Mouse (Mus musculus): ENCODE results near the gene Ndufa4l2.

The Ndufa4l2 gene

GRCm38 (mm10) chr10:127526681-127527080, 11.9 kb downstream of the Ndufa4l2 start:
- no peak for DNase-seq (ENCODE audit: low spot score in 2 of 2)

- DNase-seq (ENCODE audit: low spot score in 2 of 2), result no peak
These were observed 12.7 kb downstream of the Ndufa4l2 start for GRCm38 (mm10) chr10:127527481-127527880.

GRCm38 (mm10) chr10:127530945-127531344, 16.2 kb downstream of the Ndufa4l2 start:
- DNase-seq (ENCODE audit: low spot score in 2 of 2), result no peak

- DNase-seq (ENCODE audit: low spot score in 2 of 2), result no peak
These were observed 16.8 kb downstream of the Ndufa4l2 start for GRCm38 (mm10) chr10:127531548-127531947.

- no peak for DNase-seq (ENCODE audit: low spot score in 2 of 2)
These were observed 19.5 kb downstream of the Ndufa4l2 start, which contains the start of gene Nxph4 for GRCm38 (mm10) chr10:127534036-127534928. Gene Nxph4 (minus strand): TSS chr10:127534559.

GRCm38 (mm10) chr10:127534929-127535384, 20.2 kb downstream of the Ndufa4l2 start:
- DNase-seq (ENCODE audit: low spot score in 2 of 2), result no peak

- peak; percentile 73 to 79 for DNase-seq (ENCODE audit: low spot score in 2 of 2)
These were observed 22.0 kb downstream of the Ndufa4l2 start for GRCm38 (mm10) chr10:127536586-127537314.

- DNase-seq (ENCODE audit: low spot score in 2 of 2), result peak; percentile 87 to 90
These were observed 23.3 kb downstream of the Ndufa4l2 start for GRCm38 (mm10) chr10:127537854-127538583.

- DNase-seq (ENCODE audit: low spot score in 2 of 2), result no peak
These were observed 26.7 kb downstream of the Ndufa4l2 start for GRCm38 (mm10) chr10:127541510-127541909.

- DNase-seq (ENCODE audit: low spot score in 2 of 2), result no peak
These were observed 27.3 kb downstream of the Ndufa4l2 start for GRCm38 (mm10) chr10:127542084-127542483.

GRCm38 (mm10) chr10:127542720-127543119, 28.0 kb downstream of the Ndufa4l2 start:
- no peak for DNase-seq (ENCODE audit: low spot score in 2 of 2)

- DNase-seq (ENCODE audit: low spot score in 2 of 2), result no peak
These were observed 29.1 kb downstream of the Ndufa4l2 start for GRCm38 (mm10) chr10:127543916-127544315.

- DNase-seq (ENCODE audit: low spot score in 2 of 2), result no peak
These were observed 29.6 kb downstream of the Ndufa4l2 start for GRCm38 (mm10) chr10:127544375-127544774.

- no peak for DNase-seq (ENCODE audit: low spot score in 2 of 2)
These were observed 31.7 kb downstream of the Ndufa4l2 start for GRCm38 (mm10) chr10:127546505-127546904.

- no peak for DNase-seq (ENCODE audit: low spot score in 2 of 2)
These were observed 33.5 kb downstream of the Ndufa4l2 start for GRCm38 (mm10) chr10:127548236-127548635.

- no peak for DNase-seq (ENCODE audit: low spot score in 2 of 2)
These were observed 35.1 kb downstream of the Ndufa4l2 start for GRCm38 (mm10) chr10:127549892-127550291.

- no peak for DNase-seq (ENCODE audit: low spot score in 2 of 2)
These were observed 40.9 kb downstream of the Ndufa4l2 start for GRCm38 (mm10) chr10:127555703-127556102.

- no peak for DNase-seq (ENCODE audit: low spot score in 2 of 2)
These were observed 42.6 kb downstream of the Ndufa4l2 start for GRCm38 (mm10) chr10:127557397-127557796.

GRCm38 (mm10) chr10:127561145-127561544, 46.4 kb downstream of the Ndufa4l2 start:
- DNase-seq (ENCODE audit: low spot score in 2 of 2), result no peak

GRCm38 (mm10) chr10:127563840-127564239, 49.1 kb downstream of the Ndufa4l2 start:
- no peak for DNase-seq (ENCODE audit: low spot score in 2 of 2)

- DNase-seq (ENCODE audit: low spot score in 2 of 2), result no peak
These were observed 49.5 kb downstream of the Ndufa4l2 start for GRCm38 (mm10) chr10:127564301-127564700.
